Mouse (Mus musculus) adrenal gland, postnatal 0 days (tissue): ENCODE data around the gene Olfr461. TPM values are rescaled to one million over a fixed set of nuclear protein-coding genes. Genes with fewer than 3 reads are reported as not detected.

Experiments
- polyA plus RNA-seq: library from polyadenylated mRNA; unstranded; fragments of >200 nt; fragmentation: Nextera tagmentation; extraction: Ambion mirVana; gene quantifications from 2 replicates; pipeline ENCODE4 v1.2.1, GENCODE M21; 2015

Gene Olfr461
- polyA plus RNA-seq = not detected in 2 replicates

GRCm38 (mm10) chr6:40554950-40555349 lies at the start of gene Olfr461:
TSS of gene Olfr461 (minus strand) at chr6:40555050.

GRCm38 (mm10) chr6:40585645-40586044 lies 30.8 kb upstream of the Olfr461 start, which contains the start of gene Clec5a:
TSS of gene Clec5a (minus strand) at chr6:40585821.

GRCm38 (mm10) chr6:40569187-40569586 lies 14.3 kb upstream of the Olfr461 start, which contains the start of gene Olfr460:
TSS of gene Olfr460 (plus strand) at chr6:40569487.

GRCm38 (mm10) chr6:40519408-40519807 lies 35.4 kb downstream of the Olfr461 start, which contains the start of gene Prss37:
TSS of gene Prss37 (minus strand) at chr6:40519508.

GRCm38 (mm10) chr6:40493229-40493628 lies 61.6 kb downstream of the Olfr461 start, which contains the start of gene Tas2r108:
TSS of gene Tas2r108 (plus strand) at chr6:40493529.

Other genes starting within 250 kb of the Olfr461 start
- 22.4 and 32.5 TPM in 2 replicates for gene Agk, start 229.9 kb downstream of the Olfr461 start, polyA plus RNA-seq
- 4.5 and 7.0 TPM in 2 replicates for gene E330009J07Rik, start 118.9 kb downstream of the Olfr461 start, polyA plus RNA-seq
- gene Wee2, start 116.0 kb downstream of the Olfr461 start, polyA plus RNA-seq = not detected in 2 replicates
- 191 and 199 TPM in 2 replicates for gene Ssbp1, start 83.7 kb downstream of the Olfr461 start, polyA plus RNA-seq
- not detected in 2 replicates for gene Tas2r137, start 63.8 kb downstream of the Olfr461 start, polyA plus RNA-seq
- not detected in 2 replicates for gene Tas2r108, start 61.5 kb downstream of the Olfr461 start, polyA plus RNA-seq
- not detected in 2 replicates for gene Prss37, start 35.5 kb downstream of the Olfr461 start, polyA plus RNA-seq
- not detected in 2 replicates for gene Olfr460, start 14.4 kb upstream of the Olfr461 start, polyA plus RNA-seq
- 2.2 and 2.9 TPM in 2 replicates for gene Clec5a, start 30.8 kb upstream of the Olfr461 start, polyA plus RNA-seq
- gene Tas2r138, start 58.3 kb upstream of the Olfr461 start, polyA plus RNA-seq = not detected in 2 replicates
- gene Mgam, start 73.8 kb upstream of the Olfr461 start, polyA plus RNA-seq = 0.29 and 0.57 TPM in 2 replicates